ENCODE assay signal across 13 mouse cellular contexts in genomic region chr14:37104747-37105146, GRCm38 (mm10). TPM values are rescaled to one million over a fixed set of nuclear protein-coding genes. Genes with fewer than 3 reads are reported as not detected.
DNase-seq lines count a peak whose midpoint lies in the region; ATAC-seq and TF ChIP-seq lines count a peak whose summit lies in the region.
"Had no signal": no experiment of that assay in that cellular context is flagged by ENCODE, and none has a peak within 500 bp of the region (broad histone marks: within the 10 kb centered on the region; RNA-seq: fewer than 3 reads in every experiment).

No protein-coding gene starts in this region.

- no peaks in the 10 kb centered on the region for H3K36me3 ChIP-seq in lung, embryonic 16.5 days (ENCODE audit: control insufficient read depth, insufficient read depth, low read length)
- H3K36me3 ChIP-seq: midbrain, embryonic 10.5 days had no signal

- TF ChIP-seq POLR2A in lung, adult 2 months (IDR thresholded peaks at IDR 0.05; ENCODE audit: borderline replicate concordance, extremely low read depth, low read depth, low read length), result no peak
- TF ChIP-seq POLR2A in cerebellum, adult 2 months (IDR thresholded peaks at IDR 0.05; ENCODE audit: borderline replicate concordance, insufficient read depth, low read length), result no peak

- peak; percentile 69; the same call in 1 of the 2 replicates for ATAC-seq in lung, embryonic 16.5 days (ENCODE audit: low read depth)

- no peak for TF ChIP-seq CTCF in lung, adult 2 months (IDR thresholded peaks at IDR 0.05; ENCODE audit: insufficient read depth, low read length)
- no peak for TF ChIP-seq CTCF in cerebellum, adult 2 months (IDR thresholded peaks at IDR 0.05; ENCODE audit: borderline replicate concordance, insufficient read depth, low read depth, low read length)

- DNase-seq in adrenal gland, postnatal 14 days, result peak; percentile 48
- no peak for DNase-seq in adrenal gland, postnatal 4 days (ENCODE audit: low spot score in 2 of 2)
- DNase-seq in lung, adult 2 months, result no peak
- peak; percentile 51 to 60 for DNase-seq in heart, postnatal 10 days
- DNase-seq in lung, postnatal 10 days, result peak; percentile 55
- DNase-seq in cerebellum, adult 2 months, result no peak
- no peak for DNase-seq in embryo, embryonic 10 days (ENCODE audit: low spot score)
- DNase-seq: cerebellum, adult 9-10 months; retina, postnatal 1 day; thymus, postnatal 36 days had no signal

- intact Hi-C loops in heart, postnatal 10 days (cut with DNase I), result no loop called here

- no peaks in the 10 kb centered on the region for H3K4me1 ChIP-seq in lung, embryonic 16.5 days (replicated peaks; ENCODE audit: control insufficient read depth, insufficient read depth, low read length)
- no peaks in the 10 kb centered on the region for H3K4me1 ChIP-seq in lung, adult 2 months (ENCODE audit: control insufficient read depth, insufficient read depth, low read length)
- peaks cover 3% of the 10 kb centered on the region; the same call in 1 of the 2 replicates for H3K4me1 ChIP-seq in cerebellum, adult 2 months (ENCODE audit: control insufficient read depth, insufficient read depth, low read length)
- H3K4me1 ChIP-seq: midbrain, embryonic 10.5 days had no signal

- H3K9me3 ChIP-seq in lung, embryonic 16.5 days (ENCODE audit: control insufficient read depth, low read length), result no peaks in the 10 kb centered on the region
- H3K9me3 ChIP-seq: midbrain, embryonic 10.5 days had no signal

- no peak overlapping the region for H3K4me2 ChIP-seq in lung, embryonic 16.5 days (ENCODE audit: low read depth, low read length)

- H3K27ac ChIP-seq in lung, embryonic 16.5 days (ENCODE audit: low read length), result no peak overlapping the region
- H3K27ac ChIP-seq in cerebellum, adult 2 months (ENCODE audit: insufficient read depth, low read length), result no peak overlapping the region
- H3K27ac ChIP-seq: midbrain, embryonic 10.5 days had no signal

- 30% methylated on average over 5 of the region's 5 CpGs for WGBS in lung, embryonic 16.5 days
- 36% methylated on average over 5 of the region's 5 CpGs for WGBS in lung, adult 2 months
- WGBS in cerebellum, adult 2 months, result 34% methylated on average over 5 of the region's 5 CpGs

- no peak overlapping the region for H3K4me3 ChIP-seq in lung, embryonic 16.5 days (ENCODE audit: low read length)
- H3K4me3 ChIP-seq in lung, adult 2 months (replicated peaks; ENCODE audit: extremely low read depth, low read depth, low read length), result no peak overlapping the region
- H3K4me3 ChIP-seq in cerebellum, adult 2 months (replicated peaks; ENCODE audit: insufficient read depth, low read depth, low read length), result no peak overlapping the region
- H3K4me3 ChIP-seq: midbrain, embryonic 10.5 days had no signal

- no peak overlapping the region for H3K9ac ChIP-seq in lung, embryonic 16.5 days (ENCODE audit: low read length)

- H3K27me3 ChIP-seq in lung, embryonic 16.5 days (ENCODE audit: control insufficient read depth, insufficient read depth, low read depth, low read length), result no peaks in the 10 kb centered on the region
- no peaks in the 10 kb centered on the region for H3K27me3 ChIP-seq in cerebellum, adult 2 months (ENCODE audit: control insufficient read depth, insufficient read depth, low read length)

RNA-seq across cellular contexts. Expression of gene Cdhr1, which starts 6.6 kb away (rescaled TPM):
- 0.11 and 0.19 TPM in 2 replicates for total RNA-seq in adrenal gland, postnatal 14 days (2021)
- total RNA-seq in adrenal gland, postnatal 4 days (2021), result 1 to 10 TPM in 1 of 2 experiments, under 1 TPM in 1; 0.95 to 1.8 TPM
- polyA plus RNA-seq in lung, embryonic 16.5 days (2015; fragmentation: Nextera tagmentation; extraction: Ambion mirVana), result 0.09 and 0.16 TPM in 2 replicates
- polyA plus RNA-seq in lung, adult 2 months (2012; rRNA removed), result 0.08 and 0.24 TPM in 2 replicates
- total RNA-seq in heart, postnatal 10 days (2021), result under 1 TPM in 1 of 2 experiments, not detected in 1; 0.07 TPM
- polyA plus RNA-seq in cerebellum, adult 2 months (2012; rRNA removed), result 1.0 and 1.1 TPM in 2 replicates

RNA-seq across cellular contexts. Expression of gene 2610528A11Rik, which starts 9.1 kb away (rescaled TPM):
- total RNA-seq in adrenal gland, postnatal 14 days (2021), result 0.70 and 2.0 TPM in 2 replicates
- total RNA-seq in adrenal gland, postnatal 4 days (2021), result 1 to 10 TPM in 1 of 2 experiments, under 1 TPM in 1; 0.90 to 1.2 TPM
- 0.31 and 0.55 TPM in 2 replicates for polyA plus RNA-seq in lung, embryonic 16.5 days (2015; fragmentation: Nextera tagmentation; extraction: Ambion mirVana)
- 2.4 and 9.5 TPM in 2 replicates for polyA plus RNA-seq in lung, adult 2 months (2012; rRNA removed)
- total RNA-seq in heart, postnatal 10 days (2021), result under 1 TPM; 0.37 to 0.60 TPM
- polyA plus RNA-seq in cerebellum, adult 2 months (2012; rRNA removed), result 0.41 and 0.56 TPM in 2 replicates
- total RNA-seq: layer of hippocampus, adult 18-20 months had no signal
- polyA plus RNA-seq: midbrain, embryonic 10.5 days had no signal

RNA-seq across cellular contexts. Expression of gene Ghitm, which starts 30.3 kb away (rescaled TPM):
- 803 and 808 TPM in 2 replicates for total RNA-seq in adrenal gland, postnatal 14 days (2021)
- 100 to 1,000 TPM; 353 to 375 TPM for total RNA-seq in adrenal gland, postnatal 4 days (2021)
- 224 and 231 TPM in 2 replicates for polyA plus RNA-seq in lung, embryonic 16.5 days (2015; fragmentation: Nextera tagmentation; extraction: Ambion mirVana)
- 69.9 and 103 TPM in 2 replicates for polyA plus RNA-seq in lung, adult 2 months (2012; rRNA removed)
- 100 to 1,000 TPM; 503 to 525 TPM for total RNA-seq in heart, postnatal 10 days (2021)
- polyA plus RNA-seq in cerebellum, adult 2 months (2012; rRNA removed), result 440 and 450 TPM in 2 replicates

RNA-seq across cellular contexts. Expression of gene Lrit2, which starts 37.0 kb away (rescaled TPM):
- total RNA-seq in adrenal gland, postnatal 14 days (2021), result not detected in 2 replicates
- not detected for total RNA-seq in adrenal gland, postnatal 4 days (2021)
- not detected in 2 replicates for polyA plus RNA-seq in lung, embryonic 16.5 days (2015; fragmentation: Nextera tagmentation; extraction: Ambion mirVana)
- not detected in 2 replicates for polyA plus RNA-seq in lung, adult 2 months (2012; rRNA removed)
- total RNA-seq in heart, postnatal 10 days (2021), result not detected
- polyA plus RNA-seq in cerebellum, adult 2 months (2012; rRNA removed), result not detected in 2 replicates
- total RNA-seq: layer of hippocampus, adult 18-20 months had no signal
- polyA plus RNA-seq: midbrain, embryonic 10.5 days had no signal

RNA-seq across cellular contexts. Expression of gene Lrit1, which starts 50.1 kb away (rescaled TPM):
- total RNA-seq in adrenal gland, postnatal 14 days (2021), result 0.11 TPM in 1 of 2 replicates, not detected in the other
- under 1 TPM in 1 of 2 experiments, not detected in 1; 0.06 TPM for total RNA-seq in adrenal gland, postnatal 4 days (2021)
- polyA plus RNA-seq in lung, embryonic 16.5 days (2015; fragmentation: Nextera tagmentation; extraction: Ambion mirVana), result not detected in 2 replicates
- polyA plus RNA-seq in lung, adult 2 months (2012; rRNA removed), result not detected in 2 replicates
- not detected for total RNA-seq in heart, postnatal 10 days (2021)
- not detected in 2 replicates for polyA plus RNA-seq in cerebellum, adult 2 months (2012; rRNA removed)
- total RNA-seq: layer of hippocampus, adult 18-20 months had no signal
- polyA plus RNA-seq: midbrain, embryonic 10.5 days had no signal

Comparison
In these comparisons a context has a peak if more than half of its experiments do, and no peak if none do; other contexts are left out.
1. DNase-seq: peak in adrenal gland, postnatal 14 days (single experiment), heart, postnatal 10 days (2 of 2) and lung, postnatal 10 days (single experiment); none in adrenal gland, postnatal 4 days (0 of 2), lung, adult 2 months (single experiment), cerebellum, adult 2 months (0 of 2) and embryo, embryonic 10 days (single experiment).